Mouse (Mus musculus) embryonic fibroblast, embryonic 13.5 days (primary cell): ENCODE data around the gene Gba.

ENCODE experiments used
- CTCF ChIP-seq: IDR thresholded peaks from 2 replicates; pipeline ENCODE4 v1.5.1; 2011; ENCODE audit warnings: mild to moderate bottlenecking, control low read depth, low read length, moderate library complexity, borderline replicate concordance; ENCODE audit not compliant: insufficient read depth
- POLR2A ChIP-seq: IDR thresholded peaks from 2 replicates; pipeline ENCODE4 v1.6.1; 2011; ENCODE audit warnings: low read depth, mild to moderate bottlenecking, control low read depth, low read length, moderate library complexity

DNA sequence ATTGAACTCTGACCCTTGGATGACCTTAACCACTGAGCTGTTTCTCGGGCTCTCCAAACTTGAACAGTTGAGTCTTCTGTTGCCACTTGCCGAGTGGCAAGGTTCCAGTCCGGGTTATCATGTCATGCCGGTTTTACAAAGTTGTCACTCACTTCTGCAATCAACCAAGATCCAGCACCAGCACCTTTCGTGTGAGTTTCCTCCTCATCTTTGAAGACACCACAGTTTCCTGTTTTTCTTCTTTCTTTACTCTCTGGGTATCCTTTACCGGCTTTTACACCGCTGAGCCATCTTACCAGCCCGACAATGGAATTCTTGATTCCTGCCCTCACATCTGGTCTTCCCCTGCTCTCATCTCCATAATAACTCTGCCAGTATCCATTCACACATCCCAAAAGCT lies 12.3 kb upstream of the Gba start:
- no peak for TF ChIP-seq POLR2A
- TF ChIP-seq CTCF: no peak
